Mouse (Mus musculus): ENCODE data around the gene Col4a2. TPM values are rescaled to one million over a fixed set of nuclear protein-coding genes. Genes with fewer than 3 reads are reported as not detected.
A peak's percentile ranks its signal among the peaks of the same experiment; 100 is the strongest.

The Col4a2 gene
- polyA plus RNA-seq, 1 experiment from 2014 or later, result 76.7 TPM

GRCm38 (mm10) chr8:11298531-11299316 lies 13.9 kb upstream of the Col4a2 start:
- H3K36me3 ChIP-seq, result no peaks in the 10 kb centered on the region
- H3K9me3 ChIP-seq, result no peaks in the 10 kb centered on the region
- H3K27me3 ChIP-seq (replicated peaks), result no peaks in the 10 kb centered on the region
- H3K4me2 ChIP-seq (replicated peaks), result no peak overlapping the region
- H3K4me3 ChIP-seq, result no peak overlapping the region
- H3K27ac ChIP-seq, result no peak overlapping the region
- no peak for ATAC-seq (ENCODE audit: low FRiP score, low read depth)
- 68% methylated on average over 12 of the region's 12 CpGs for WGBS
- no peak overlapping the region for H3K9ac ChIP-seq
- H3K4me1 ChIP-seq, result no peaks in the 10 kb centered on the region

GRCm38 (mm10) chr8:11299317-11299602 lies 13.3 kb upstream of the Col4a2 start:
- no peak overlapping the region for H3K27ac ChIP-seq
- WGBS, result 74% methylated on average over 3 of the region's 3 CpGs
- H3K36me3 ChIP-seq, result no peaks in the 10 kb centered on the region
- no peak overlapping the region for H3K4me2 ChIP-seq (replicated peaks)
- H3K9me3 ChIP-seq, result no peaks in the 10 kb centered on the region
- no peaks in the 10 kb centered on the region for H3K27me3 ChIP-seq (replicated peaks)
- H3K4me1 ChIP-seq, result no peaks in the 10 kb centered on the region
- ATAC-seq (ENCODE audit: low FRiP score, low read depth), result no peak
- H3K4me3 ChIP-seq, result no peak overlapping the region
- H3K9ac ChIP-seq, result no peak overlapping the region

- 82% methylated on average over 8 of the region's 8 CpGs for WGBS
Observed at GRCm38 (mm10) chr8:11300436-11300835, 12.2 kb upstream of the Col4a2 start.

GRCm38 (mm10) chr8:11304027-11304601 lies 8.5 kb upstream of the Col4a2 start:
- no peak overlapping the region for H3K4me2 ChIP-seq (replicated peaks)
- ATAC-seq (ENCODE audit: low FRiP score, low read depth), result no peak
- no peaks in the 10 kb centered on the region for H3K36me3 ChIP-seq
- H3K27me3 ChIP-seq (replicated peaks), result 0 out of 2 replicates have a peak, but pooled peaks cover 3% of the 10 kb centered on the region
- H3K4me1 ChIP-seq, result no peaks in the 10 kb centered on the region; the same call in 1 of the 2 replicates
- no peak overlapping the region for H3K9ac ChIP-seq
- H3K9me3 ChIP-seq, result no peaks in the 10 kb centered on the region
- H3K4me3 ChIP-seq, result no peak overlapping the region
- WGBS, result 85% methylated on average over 6 of the region's 6 CpGs
- no peak overlapping the region for H3K27ac ChIP-seq

More at GRCm38 (mm10) chr8:11300436-11300835, 12.2 kb upstream of the Col4a2 start:
- Histone ChIP-seq H3K4me1 (no peaks in the 10 kb centered on the region), H3K9ac (no peak overlapping the region), H3K27ac (no peak overlapping the region), H3K4me2 (replicated peaks) (no peak overlapping the region), H3K36me3 (no peaks in the 10 kb centered on the region), H3K9me3 (no peaks in the 10 kb centered on the region), H3K27me3 (replicated peaks) (no peaks in the 10 kb centered on the region), H3K4me3 (no peak overlapping the region)
- no peak for ATAC-seq (ENCODE audit: low FRiP score, low read depth)

GRCm38 (mm10) chr8:11305539-11305938 lies 7.1 kb upstream of the Col4a2 start:
- Histone ChIP-seq H3K4me1 (no peaks in the 10 kb centered on the region; the same call in 1 of the 2 replicates), H3K36me3 (no peaks in the 10 kb centered on the region), H3K27ac (no peak overlapping the region), H3K4me3 (no peak overlapping the region), H3K27me3 (replicated peaks) (peaks cover 12% of the 10 kb centered on the region; the same call in 1 of the 2 replicates), H3K9me3 (no peaks in the 10 kb centered on the region), H3K9ac (no peak overlapping the region), H3K4me2 (replicated peaks) (no peak overlapping the region)
- WGBS, result 96% methylated on average over 1 of the region's 1 CpGs
- ATAC-seq (ENCODE audit: low FRiP score, low read depth), result no peak

- no peak for ATAC-seq (ENCODE audit: low FRiP score, low read depth)
- no peak overlapping the region for H3K4me3 ChIP-seq
- H3K27ac ChIP-seq, result no peak overlapping the region
- peaks cover 27% of the 10 kb centered on the region for H3K27me3 ChIP-seq (replicated peaks)
- no peaks in the 10 kb centered on the region for H3K9me3 ChIP-seq
- no peak overlapping the region for H3K9ac ChIP-seq
- no peaks in the 10 kb centered on the region for H3K36me3 ChIP-seq
- H3K4me2 ChIP-seq (replicated peaks), result no peak overlapping the region
- H3K4me1 ChIP-seq, result peaks cover 10% of the 10 kb centered on the region
- WGBS, result 74% methylated on average over 7 of the region's 7 CpGs
Observed at GRCm38 (mm10) chr8:11307451-11307850, 5.2 kb upstream of the Col4a2 start.

- Histone ChIP-seq H3K9me3 (no peaks in the 10 kb centered on the region), H3K4me2 (replicated peaks) (no peak overlapping the region), H3K27me3 (replicated peaks) (peaks cover 38% of the 10 kb centered on the region), H3K36me3 (no peaks in the 10 kb centered on the region), H3K4me3 (no peak overlapping the region), H3K9ac (no peak overlapping the region), H3K27ac (no peak overlapping the region), H3K4me1 (peaks cover 20% of the 10 kb centered on the region)
- no peak for ATAC-seq (ENCODE audit: low FRiP score, low read depth)
- WGBS, result 25% methylated on average over 7 of the region's 7 CpGs
Observed at GRCm38 (mm10) chr8:11308570-11308998, 4.0 kb upstream of the Col4a2 start.

- 64% methylated on average over 5 of the region's 5 CpGs for WGBS
- peaks cover 24% of the 10 kb centered on the region for H3K4me1 ChIP-seq
- H3K4me2 ChIP-seq (replicated peaks), result peak overlapping the region; percentile 90; the same call in 1 of the 2 replicates
- no peak for ATAC-seq (ENCODE audit: low FRiP score, low read depth)
- H3K4me3 ChIP-seq, result no peak overlapping the region
- no peak overlapping the region for H3K27ac ChIP-seq
- H3K9ac ChIP-seq, result no peak overlapping the region
- no peaks in the 10 kb centered on the region for H3K9me3 ChIP-seq
- no peaks in the 10 kb centered on the region for H3K36me3 ChIP-seq
- H3K27me3 ChIP-seq (replicated peaks), result peaks cover 45% of the 10 kb centered on the region
Observed at GRCm38 (mm10) chr8:11309226-11309625, 3.4 kb upstream of the Col4a2 start.

GRCm38 (mm10) chr8:11310049-11310448 lies 2.6 kb upstream of the Col4a2 start:
- Histone ChIP-seq H3K9me3 (no peaks in the 10 kb centered on the region), H3K27ac (no peak overlapping the region), H3K9ac (no peak overlapping the region), H3K4me2 (replicated peaks) (peak overlapping the region; percentile 90), H3K27me3 (replicated peaks) (peaks cover 53% of the 10 kb centered on the region), H3K36me3 (no peaks in the 10 kb centered on the region), H3K4me1 (peaks cover 24% of the 10 kb centered on the region), H3K4me3 (no peak overlapping the region)
- no peak for ATAC-seq (ENCODE audit: low FRiP score, low read depth)
- WGBS, result 62% methylated on average over 2 of the region's 2 CpGs

- peaks cover 24% of the 10 kb centered on the region for H3K4me1 ChIP-seq
- peak; percentile 51; the same call in 1 of the 2 replicates for ATAC-seq (ENCODE audit: low FRiP score, low read depth)
- H3K4me2 ChIP-seq (replicated peaks), result peak overlapping the region; percentile 90
- H3K9ac ChIP-seq, result peak overlapping the region; percentile 75
- no peaks in the 10 kb centered on the region for H3K36me3 ChIP-seq
- H3K4me3 ChIP-seq, result peak overlapping the region; percentile 50
- WGBS, result 1% methylated on average over 34 of the region's 34 CpGs
- H3K9me3 ChIP-seq, result no peaks in the 10 kb centered on the region
- peaks cover 54% of the 10 kb centered on the region for H3K27me3 ChIP-seq (replicated peaks)
- no peak overlapping the region for H3K27ac ChIP-seq
Observed at GRCm38 (mm10) chr8:11311681-11312348, 790 bp upstream of the Col4a2 start.

- Histone ChIP-seq H3K4me2 (replicated peaks) (peak overlapping the region; percentile 90), H3K4me1 (peaks cover 24% of the 10 kb centered on the region), H3K9me3 (no peaks in the 10 kb centered on the region), H3K4me3 (peak overlapping the region; percentile 50), H3K27me3 (replicated peaks) (peaks cover 51% of the 10 kb centered on the region), H3K27ac (no peak overlapping the region), H3K9ac (peak overlapping the region; percentile 75), H3K36me3 (no peaks in the 10 kb centered on the region)
- ATAC-seq (ENCODE audit: low FRiP score, low read depth), result no peak
- WGBS, result 2% methylated on average over 45 of the region's 45 CpGs
Observed at GRCm38 (mm10) chr8:11313176-11314111, 839 bp downstream of the Col4a2 start.

Measured in neural tube, embryonic 12.5 days (tissue).